Mouse (Mus musculus) thymus, postnatal 25 days (tissue): ENCODE data around the gene Rbm7.
"Not testable (repeated sequence)": the region's sequence is repeated elsewhere in the genome, so short reads cannot be mapped to it uniquely, and the experiment has no call there.

Source experiments
- DNase-seq: peaks from one replicate; pipeline ENCODE4 v3.0.0; 2022

The Rbm7 gene

DNA sequence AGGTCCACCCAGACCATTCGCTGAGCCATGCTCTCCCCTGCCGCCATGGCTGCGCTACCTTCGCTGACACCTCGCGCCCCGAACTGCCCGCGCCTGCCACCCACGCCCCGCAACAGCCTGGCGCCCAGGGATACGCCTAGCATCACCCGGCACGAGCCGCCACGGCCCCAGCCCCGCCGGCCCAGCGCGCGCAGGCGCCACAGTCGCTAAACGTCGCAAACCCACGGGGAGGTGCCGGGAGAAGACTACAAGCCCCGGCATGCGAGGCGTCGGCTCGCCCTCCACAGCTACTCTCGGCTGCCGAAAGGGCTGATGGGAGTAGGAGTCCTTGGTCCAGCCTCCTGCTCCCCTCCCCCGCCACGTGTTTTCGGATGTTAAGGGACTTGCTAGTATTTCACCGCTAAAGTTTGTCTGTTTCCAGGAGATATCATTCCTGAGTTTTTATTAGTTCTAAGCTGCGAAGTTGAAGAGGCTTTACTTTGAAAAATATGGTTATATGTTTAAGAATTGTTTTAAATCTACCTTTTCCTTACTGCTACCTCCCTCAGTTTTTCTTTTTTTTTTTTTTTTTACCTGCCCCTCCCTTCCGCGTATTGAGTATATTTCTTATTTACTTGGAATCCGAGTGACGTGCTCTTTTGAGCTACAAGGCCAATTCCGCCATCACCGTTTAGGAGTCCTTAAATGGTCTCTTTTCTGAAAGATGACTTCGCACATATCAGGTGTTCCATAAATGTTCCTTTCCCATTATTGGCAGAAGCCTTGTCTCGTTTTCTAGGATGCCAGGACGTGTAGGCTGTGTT, 14.5 kb downstream of the Rbm7 start, which contains the start of gene Rexo2:
Rexo2 (minus strand) TSS at position 213 of the 803 bp plus-strand sequence.
- peak; percentile 96 for DNase-seq

DNA sequence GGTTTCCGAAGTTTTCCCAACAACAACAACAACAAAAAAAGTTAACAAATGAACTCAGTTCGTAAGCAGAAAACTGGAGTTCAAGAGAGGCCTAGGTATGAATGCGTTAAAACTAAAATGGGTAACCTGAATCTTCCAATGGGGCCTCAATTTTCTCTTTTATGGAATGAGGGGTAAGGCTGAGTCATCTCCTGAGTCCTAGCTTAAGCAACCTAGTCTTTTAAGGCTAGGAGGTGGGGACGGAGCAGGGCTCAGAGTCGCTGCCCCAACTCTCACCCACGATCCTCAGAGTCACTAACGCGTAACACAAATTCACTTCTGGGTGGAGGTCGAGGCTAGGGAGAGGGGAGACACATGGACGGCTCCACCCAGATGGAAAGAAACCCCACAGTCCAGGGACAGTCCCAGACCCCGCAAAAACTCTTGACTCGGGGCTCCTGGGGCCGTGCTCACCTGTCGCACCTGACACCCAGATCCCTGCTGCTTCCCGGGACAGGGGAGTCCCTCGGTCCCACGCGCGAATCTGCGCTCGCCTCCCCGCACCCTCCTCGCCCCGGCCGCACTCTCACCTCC, 15.2 kb downstream of the Rbm7 start:
- no peak for DNase-seq

DNA sequence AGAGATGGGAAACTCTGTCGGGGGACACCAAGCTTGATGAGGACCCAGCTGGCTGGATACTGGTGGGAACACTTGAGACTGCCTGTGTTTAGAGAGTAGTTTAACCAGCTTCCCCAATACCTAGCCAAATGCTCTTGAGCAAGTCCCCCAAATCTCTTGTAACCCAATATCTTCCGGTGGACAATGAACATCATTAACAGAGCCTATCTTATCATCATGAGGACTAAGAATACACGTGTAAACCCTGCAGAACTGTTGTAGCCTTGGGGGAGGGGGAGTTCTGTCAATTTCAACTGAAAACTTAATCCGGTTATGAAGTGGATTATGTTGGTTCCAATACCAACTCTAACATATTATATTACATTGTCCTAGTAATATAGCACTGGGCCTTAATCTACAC, 16.3 kb downstream of the Rbm7 start:
- DNase-seq, result no peak

DNA sequence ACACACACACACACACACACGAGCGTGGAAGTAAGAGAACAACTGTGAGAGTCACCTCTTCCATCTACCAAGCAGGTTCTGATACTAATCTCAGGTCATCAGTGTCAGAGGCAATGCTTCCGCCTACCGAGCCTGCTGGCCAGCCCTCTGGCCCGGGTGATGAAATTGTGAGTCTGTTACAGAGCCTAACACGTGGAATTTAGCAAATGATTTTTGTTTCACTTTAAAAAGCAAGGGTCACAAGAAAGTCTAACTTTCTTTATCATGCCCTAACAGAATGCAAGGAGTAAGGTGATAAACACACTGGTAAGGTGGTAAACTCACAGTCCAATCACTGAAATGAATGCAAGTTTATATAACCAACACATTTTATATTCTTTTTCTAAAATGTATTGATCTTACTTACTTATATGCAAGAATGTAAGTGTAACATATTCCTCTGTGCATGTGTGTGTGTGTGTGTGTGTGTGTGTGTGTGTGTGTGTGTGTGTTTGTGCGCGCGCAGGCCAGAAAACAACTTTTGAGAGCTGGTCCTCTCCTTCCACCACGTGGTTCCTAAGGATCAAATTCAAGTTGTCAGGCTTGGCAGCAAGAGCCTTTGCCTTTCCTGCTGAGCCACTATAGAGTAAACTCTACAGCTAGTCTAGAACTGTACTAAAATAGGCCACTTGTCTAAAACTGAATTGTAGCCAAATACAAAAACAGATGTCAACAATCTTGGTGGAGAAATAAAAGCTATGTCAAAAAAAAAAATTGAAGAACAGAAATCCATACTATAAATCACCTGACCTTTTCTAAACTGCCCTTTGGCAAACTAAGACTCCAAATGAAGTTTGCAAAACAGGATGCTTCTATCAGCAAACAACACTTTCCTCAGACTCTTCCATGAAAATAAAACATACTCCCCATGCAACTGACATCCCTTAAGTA, 18.6 kb downstream of the Rbm7 start:
- no peak for DNase-seq

DNA sequence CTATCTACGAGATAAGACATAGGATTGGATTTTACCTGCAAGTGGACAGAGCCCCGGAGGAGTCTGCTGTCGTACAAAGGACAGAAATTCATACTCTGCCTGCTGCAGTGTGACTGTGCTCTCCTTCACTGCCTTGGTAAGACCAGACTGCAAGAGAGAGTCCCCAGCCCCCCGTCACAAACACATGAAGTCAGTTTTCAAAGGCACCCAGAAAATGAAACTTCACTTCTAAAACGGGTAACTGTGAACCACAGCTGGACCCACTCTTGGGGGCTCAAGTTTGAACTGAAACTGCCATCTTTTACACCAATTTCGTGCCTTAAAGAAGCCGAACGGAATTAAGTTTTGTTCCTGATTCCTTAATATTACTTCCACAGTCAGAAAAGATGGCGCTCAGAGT, 20.7 kb downstream of the Rbm7 start:
- no peak for DNase-seq

DNA sequence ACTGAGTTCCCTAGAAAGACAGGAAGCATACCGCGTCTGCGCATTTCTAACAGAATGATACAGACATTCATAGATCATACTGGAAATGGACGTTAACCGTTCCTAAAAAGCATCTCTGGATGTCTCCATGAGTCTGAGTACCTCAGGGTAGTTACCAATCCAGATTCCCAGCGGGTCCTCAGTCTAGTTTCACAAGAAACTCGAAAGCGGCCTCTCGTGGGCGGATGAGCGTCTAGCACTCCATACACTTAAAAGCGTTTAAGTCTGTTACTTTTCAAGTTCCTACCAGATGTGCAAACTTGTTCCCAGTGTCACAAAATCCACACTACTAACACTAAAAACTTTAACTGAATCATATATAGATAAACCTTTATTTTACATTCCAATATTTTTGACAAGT, 22.0 kb downstream of the Rbm7 start:
- no peak for DNase-seq

DNA sequence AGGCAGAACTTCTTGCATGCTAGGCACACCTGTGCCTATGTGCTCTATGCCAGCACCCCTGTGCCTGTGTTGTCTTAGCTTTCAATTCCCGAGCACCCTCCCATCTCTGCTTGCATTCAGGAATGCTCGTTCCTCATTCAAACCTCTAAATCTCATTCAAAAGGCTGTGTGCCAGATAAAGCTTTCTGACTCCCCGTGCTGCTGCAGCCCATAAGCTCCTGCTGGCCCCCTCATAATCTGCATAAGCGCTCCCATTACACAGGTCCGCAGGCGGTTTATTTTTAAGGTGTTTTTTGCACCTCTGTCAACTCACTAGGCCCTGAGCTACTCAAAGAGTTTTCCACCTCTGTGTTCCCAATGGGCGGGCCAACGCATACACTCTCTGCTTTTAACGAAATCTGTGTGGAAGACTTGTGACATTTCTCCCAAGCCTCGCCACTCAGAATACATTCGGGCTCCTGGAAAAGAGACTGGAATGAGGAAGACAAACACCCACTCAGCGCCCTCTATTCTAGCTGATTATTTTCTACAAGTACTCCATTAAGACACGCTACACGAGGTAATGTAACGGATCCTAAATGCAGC, 22.6 kb downstream of the Rbm7 start:
- no peak for DNase-seq

DNA sequence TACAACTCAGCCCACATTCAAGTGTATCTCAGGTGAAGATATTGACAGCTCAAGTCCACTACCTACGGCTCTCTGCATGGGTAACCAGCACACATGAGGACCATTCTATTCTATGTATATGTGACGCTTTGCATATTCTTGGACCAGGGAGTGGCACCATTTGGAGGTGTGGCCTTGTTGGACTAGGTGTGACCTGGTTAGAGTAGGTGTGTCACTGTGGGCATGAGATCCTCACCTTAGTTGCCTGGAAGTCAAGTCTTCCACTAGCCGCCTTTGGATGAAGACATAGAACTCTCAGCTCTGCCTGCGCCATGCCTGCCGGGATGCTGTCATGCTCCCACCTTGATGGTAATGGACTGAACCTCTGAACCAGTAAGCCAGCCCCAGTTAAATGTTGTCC, 27.6 kb downstream of the Rbm7 start:
- not testable (repeated sequence) for DNase-seq

DNA sequence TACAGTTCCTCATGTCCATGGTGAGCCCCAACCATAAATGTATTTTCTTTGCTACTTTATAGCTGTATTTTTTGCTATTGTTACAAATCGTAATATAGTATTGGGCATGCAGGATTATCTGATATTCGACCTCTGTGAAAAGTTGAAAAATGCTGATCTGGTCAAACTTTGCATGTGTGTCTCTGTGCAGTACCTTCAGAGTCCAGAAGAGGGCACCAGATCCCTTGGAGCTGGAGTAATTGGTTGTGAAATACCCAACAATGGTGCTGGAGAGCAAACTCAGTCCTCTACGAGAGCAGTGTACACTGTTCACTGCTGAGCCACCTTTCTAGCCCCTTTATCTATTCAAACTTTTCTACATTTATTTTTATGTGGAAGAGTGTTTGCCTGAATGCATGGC, 28.3 kb downstream of the Rbm7 start:
- DNase-seq, result peak; percentile 73

DNA sequence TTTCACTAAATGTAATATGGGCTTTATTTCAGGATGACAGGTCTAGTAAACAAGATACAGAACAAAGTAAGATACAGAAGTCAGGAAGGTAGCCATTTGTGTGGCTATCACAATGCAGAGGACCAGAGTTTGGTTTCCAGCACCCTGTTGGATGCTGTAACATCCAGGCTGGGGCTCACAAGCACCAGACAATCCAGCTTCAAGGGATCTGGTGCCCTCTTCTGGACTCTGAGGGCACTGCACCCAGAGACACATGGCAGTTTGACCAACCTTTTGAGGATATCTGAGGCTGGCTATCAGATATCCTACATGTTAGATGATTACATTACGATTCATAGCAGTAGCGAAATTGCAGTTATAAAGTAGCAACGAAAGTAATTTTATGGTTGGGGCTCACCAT, 29.4 kb downstream of the Rbm7 start:
- peak; percentile 12 for DNase-seq

DNA sequence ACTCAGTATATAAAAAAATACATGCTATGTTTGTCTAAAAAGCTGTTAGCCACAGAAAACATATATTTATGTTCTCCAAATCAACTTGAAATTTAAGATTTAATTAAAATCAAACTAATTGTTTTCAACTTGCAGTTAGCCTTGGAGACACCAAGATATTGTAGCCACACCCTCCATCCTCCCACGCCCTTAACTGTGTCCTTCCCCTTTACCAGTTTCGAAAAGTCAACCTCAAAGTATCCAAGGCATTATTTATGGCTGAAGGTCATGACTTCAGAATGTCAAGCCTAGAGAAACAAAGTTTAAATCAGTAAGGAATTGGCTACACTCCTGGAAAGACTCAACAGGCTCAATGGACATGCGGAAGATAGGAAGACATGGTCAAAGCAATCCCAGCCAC, 33.6 kb downstream of the Rbm7 start:
- no peak for DNase-seq

DNA sequence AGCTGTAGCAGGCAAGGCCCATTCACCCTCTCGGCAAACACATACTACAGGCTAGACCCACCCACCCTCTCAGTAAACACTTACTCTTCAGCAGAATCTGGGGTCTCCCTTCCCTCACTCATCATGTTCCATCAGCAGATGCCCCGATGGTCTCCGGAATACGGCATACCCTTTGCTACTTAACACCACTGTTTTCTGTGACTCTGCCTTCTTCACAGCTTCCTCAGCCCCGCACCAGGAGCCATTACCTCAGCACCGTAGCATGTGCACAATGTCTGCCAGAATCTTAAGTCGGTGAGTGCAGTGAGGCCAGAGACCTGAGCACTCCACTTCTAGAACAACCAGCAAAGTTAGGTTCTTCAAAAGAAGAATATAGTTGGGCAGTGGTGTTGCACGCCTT, 34.4 kb downstream of the Rbm7 start:
- no peak for DNase-seq

DNA sequence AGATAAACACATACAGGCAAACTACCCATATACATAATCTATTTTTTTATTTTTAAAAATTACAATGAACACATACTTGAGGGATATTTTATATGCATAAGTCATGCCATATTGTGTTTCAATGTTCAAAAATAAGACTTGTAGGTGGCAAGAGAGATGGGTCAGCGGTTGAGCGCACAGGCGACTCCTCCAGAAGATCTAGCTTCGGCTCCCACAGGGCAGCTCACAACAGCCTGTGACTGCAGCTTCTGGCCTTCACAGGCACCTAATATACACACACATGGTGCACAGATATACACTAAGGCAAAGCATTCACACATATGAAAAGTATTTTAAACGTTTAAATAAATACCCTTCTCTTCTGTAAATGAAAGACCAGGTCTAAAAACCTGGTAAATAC, 35.7 kb downstream of the Rbm7 start:
- DNase-seq, result no peak

DNA sequence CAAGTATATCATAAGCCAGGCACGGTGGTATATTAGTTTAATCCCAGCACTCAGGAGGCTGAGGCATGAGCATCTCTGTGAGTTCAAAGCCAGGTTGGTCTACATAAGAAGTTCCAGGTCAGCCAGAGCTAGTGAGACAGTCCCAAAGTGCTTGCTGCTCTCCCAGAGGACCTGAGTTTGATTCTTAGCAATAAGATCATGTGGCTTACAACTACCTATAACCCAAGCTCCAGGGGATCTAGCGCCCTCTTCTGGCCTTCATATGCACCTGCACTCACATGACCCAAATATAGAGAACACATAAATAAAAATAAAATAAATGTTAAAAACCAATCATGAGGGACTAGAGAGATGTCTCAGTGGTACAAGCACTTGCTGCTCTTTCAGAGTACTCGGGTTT, 36.2 kb downstream of the Rbm7 start:
- DNase-seq, result no peak

DNA sequence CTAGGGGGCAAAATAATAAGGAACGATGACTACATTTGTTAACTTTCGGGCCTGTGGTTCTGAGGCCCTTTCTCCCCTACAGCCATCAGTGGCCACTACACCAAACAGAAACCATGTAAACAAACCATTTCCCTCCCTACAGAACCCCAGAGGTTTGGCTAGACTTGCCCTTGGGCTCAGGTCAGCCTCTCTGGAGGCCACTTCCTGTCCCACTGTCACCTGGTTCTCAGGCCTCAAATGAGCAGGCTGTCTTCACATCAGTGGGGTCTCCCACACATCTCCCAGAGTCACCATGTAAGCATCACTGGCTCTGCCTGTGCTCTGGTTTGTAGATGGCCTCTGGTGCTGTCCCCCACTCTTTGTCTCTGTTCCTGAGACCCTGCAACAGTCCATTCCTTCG, 39.1 kb downstream of the Rbm7 start:
- DNase-seq, result no peak

DNA sequence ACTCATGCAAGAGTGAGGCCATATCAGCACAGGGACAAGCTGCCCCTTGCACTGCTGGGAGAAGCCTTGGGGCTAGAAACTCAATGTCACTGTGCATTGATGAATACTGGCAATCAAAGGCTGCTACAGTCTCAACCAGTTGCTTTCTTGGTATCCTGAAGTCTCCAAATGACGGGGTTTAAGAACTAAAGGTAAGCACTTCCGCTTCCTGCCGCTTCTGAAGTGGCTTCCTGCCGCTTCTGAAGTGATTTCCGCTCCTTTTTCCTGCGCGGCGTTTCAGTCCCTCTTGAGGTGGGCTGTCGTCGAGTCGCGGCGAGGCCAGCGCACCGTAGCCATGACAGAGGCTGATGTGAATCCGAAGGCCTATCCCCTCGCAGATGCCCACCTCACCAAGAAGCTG, 45.0 kb downstream of the Rbm7 start:
- peak; percentile 33 for DNase-seq

DNA sequence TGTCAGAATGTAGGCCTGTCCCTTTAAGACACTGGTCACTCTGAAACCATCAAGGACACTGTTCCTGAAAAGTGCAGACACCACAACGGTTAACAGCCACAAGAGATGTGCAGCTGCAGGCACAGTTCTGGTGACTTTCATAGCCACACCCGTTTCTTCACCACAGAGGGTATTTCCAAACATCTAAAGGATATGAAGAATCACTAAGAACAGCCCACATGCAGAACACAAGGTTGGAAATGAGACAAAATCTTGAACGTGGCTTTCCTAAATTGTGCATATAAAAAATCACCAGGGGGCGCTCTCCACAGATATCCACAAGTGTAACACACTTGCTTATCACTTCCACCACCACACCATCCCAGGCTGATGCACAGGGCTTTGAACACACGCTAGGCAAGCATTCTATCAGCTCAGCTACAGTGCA, 47.3 kb downstream of the Rbm7 start:
- peak; percentile 36 for DNase-seq

DNA sequence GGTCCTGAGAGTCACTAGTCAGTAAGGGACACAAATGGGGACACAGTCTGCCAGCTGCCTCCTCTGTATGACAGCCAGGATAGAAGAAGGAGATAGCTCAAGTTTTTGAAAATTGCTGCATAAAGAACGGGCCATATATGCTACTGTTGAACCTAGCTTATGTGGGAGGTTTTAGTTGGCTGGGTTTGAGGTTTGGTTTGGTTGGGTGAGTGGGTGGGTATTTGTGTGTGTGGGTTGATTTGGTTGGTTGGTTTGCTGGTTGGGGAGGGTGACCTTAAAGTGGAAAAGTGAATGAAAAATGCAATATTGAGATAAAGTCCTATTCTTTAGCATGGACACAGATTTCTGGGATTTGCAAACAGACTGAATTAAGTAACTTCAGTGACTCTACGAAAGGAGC, 50.3 kb downstream of the Rbm7 start:
- no peak for DNase-seq

DNA sequence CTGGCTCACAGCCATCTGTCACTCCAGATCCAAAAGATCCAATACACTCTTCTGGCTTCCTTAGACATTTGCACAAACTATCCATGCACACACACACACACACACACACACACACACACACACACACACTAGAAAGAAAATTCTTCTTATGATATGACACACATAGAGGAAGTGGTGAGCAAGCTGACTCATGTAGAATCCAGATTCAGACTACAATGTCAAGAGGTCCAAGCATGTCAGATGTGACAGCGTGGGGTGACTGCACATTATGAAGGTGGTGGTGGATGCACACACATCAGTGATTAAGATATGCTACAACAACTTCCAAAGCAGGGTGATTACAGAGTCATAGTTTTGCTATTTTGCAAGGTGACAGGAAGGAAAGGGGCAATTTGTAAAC, 51.2 kb downstream of the Rbm7 start:
- DNase-seq, result no peak
